Mouse (Mus musculus) kidney, adult 2 months (tissue): ENCODE results near the gene Sh2b1.

ENCODE experiments used
- CTCF ChIP-seq: fragments of 200-500 bp; conservative IDR thresholded peaks from 2 replicates; pipeline ENCODE4 v1.5.1; 2011; ENCODE audit warnings: low read depth, mild to moderate bottlenecking, control low read depth, low read length, moderate library complexity, mixed read lengths; ENCODE audit not compliant: insufficient read depth, insufficient read length
- POLR2A ChIP-seq: fragments of 200-500 bp; IDR thresholded peaks from one replicate; pipeline ENCODE4 v1.6.1; 2011; ENCODE audit warnings: low read depth, low read length, control low read depth

- TF ChIP-seq CTCF (no peak), POLR2A (no peak)
Measured at GRCm38 (mm10) chr7:126472713-126473112, 2.5 kb downstream of the Sh2b1 start.
